Mouse (Mus musculus): ENCODE data around the gene Lcn8. TPM values are rescaled to one million over a fixed set of nuclear protein-coding genes. Genes with fewer than 3 reads are reported as not detected.

Gene Lcn8
- 1 to 10 TPM; 1.2 to 2.5 TPM for total RNA-seq (2021)
- long read RNA-seq, experiment 1, partial matches to known transcripts: 5 of 5 reads
- long read RNA-seq, experiment 1, other reads (novel, unspliced or antisense): 0 of 5 reads
- long read RNA-seq, experiment 2, partial matches to known transcripts: 4 of 4 reads
- long read RNA-seq, experiment 2, other reads (novel, unspliced or antisense): 0 of 4 reads

DNA sequence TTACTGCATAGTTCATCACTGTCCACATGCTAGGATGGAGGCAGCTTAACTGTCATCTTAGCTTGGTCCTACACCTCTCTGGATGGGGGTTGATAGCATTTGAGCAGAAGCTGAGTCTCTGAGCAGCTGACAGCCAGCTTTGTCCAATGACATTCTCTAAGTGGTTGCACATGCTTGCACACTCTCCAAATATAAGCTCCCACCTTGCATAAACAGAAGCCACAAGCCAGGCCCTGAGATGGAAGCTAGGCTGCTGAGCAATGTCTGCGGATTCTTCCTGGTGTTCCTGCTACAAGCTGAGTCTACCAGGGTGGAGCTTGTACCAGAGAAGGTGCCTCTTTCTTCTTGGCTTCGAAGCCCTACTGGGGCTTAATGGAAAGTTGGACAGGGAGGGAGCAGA is at the start of gene Lcn8:
Gene Lcn8, plus strand, starts transcription at position 219 of the 400 bp plus-strand sequence.
- no peak for DNase-seq (ENCODE audit: low spot score in 2 of 2)

DNA sequence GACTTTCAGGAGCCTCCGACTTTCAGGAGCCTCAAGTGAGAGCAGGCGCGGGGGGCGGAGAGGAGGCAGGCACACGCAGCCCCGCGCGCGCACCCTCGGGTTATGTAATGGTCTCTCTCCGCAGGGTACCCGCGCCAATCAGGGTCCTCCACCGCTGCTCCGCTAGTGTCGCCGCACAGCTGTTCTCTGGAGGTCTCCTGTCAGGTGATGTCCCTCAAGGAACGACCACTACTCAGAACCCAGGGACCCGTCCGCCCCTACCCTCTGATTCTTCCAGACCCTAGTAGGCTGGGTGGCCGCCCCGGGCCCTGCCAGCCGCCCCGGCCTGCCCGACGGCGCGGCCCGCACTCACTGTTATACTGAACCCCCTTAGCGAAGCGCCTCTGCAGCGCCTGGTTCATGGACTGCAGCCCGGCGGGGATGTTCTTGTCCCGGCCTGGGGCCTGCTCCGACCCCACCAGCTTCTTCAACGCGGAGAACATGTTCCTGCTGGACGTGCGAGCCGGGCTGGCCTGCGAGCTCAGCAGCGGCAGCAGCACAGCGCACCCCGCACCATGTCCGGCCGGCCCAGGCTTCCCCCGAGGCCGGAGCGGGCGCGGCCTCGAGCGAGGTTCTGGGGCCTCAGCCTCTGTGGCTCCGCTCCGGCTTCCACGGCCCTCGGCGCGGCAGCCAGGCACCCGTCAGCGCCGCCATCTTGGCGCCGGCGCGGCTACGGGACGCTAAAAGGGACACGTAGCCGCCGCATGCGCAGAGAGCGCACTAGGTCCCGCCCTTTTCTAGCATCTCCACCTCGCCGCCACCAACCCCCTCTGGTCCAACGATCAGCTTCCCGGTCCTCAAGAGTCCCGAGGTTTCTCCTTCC is 44.9 kb upstream of the Lcn8 start, which contains the start of gene Rabl6:
Gene Rabl6, minus strand, starts transcription at position 761 of the 862 bp plus-strand sequence.
- DNase-seq (ENCODE audit: low spot score in 2 of 2): peak; percentile 81 to 89

DNA sequence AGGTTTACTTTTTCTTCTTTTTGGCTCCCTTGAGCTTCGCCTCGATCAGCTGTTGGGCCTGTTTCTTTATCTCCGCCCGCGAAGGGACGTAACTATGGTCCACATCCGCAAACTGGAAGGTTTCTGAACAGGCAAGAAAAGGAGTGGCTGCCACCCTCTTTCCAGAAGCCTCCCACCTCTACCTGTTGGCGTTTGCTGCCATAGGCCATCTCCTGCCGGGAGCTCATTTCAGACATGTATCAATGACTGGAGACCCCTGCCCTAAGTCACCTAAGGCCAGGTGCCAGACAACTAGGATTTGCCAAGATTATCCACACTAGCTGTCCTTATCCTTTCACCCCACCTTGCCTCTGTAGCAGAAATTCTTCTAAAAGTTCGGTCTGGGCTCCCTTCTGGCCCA is 44.2 kb upstream of the Lcn8 start:
- DNase-seq (ENCODE audit: low spot score in 2 of 2): no peak

DNA sequence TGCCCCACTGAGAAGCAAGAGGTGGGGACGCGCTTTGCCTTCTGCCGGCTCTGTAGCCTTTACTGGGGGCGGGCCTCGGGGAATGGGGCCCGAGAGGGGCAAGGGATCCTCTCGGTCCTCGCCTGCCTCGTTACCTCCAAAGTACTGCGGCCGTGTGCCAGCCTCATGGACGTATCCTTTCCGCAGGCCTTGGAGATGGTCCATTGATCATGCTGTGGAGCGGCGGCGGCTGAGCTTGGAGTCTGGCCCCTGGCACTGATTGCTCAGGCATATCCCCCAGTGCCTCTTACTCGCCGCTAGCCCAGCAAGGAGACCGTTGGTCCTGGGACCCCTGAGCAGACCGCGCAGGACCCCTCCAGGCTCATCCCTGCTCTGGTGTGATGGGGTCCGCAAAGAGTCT is 36.5 kb upstream of the Lcn8 start:
- DNase-seq (ENCODE audit: low spot score in 2 of 2): no peak

DNA sequence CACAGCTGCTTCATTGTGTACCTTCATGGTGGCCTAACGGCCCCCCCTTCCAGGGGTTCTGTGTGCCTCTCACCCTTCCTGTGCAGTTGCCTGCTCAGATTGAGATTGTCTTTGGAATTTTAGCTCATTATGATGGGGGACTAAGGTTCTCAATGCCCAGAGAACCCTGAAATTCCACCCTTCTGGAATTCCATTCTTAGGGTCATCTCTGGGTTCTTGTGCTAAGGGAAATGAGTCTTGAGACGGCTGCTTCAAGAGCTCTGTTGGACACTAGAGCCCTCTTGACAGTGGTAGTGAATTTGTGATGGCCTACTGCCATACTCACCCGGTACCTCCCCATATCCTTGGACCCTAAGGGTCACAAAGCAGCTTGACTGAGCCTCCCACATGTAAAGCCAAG is 35.3 kb upstream of the Lcn8 start, which contains the start of gene Ccdc183:
Gene Ccdc183, minus strand, starts transcription at position 101 of the 400 bp plus-strand sequence.
- DNase-seq (ENCODE audit: low spot score in 2 of 2): no peak

DNA sequence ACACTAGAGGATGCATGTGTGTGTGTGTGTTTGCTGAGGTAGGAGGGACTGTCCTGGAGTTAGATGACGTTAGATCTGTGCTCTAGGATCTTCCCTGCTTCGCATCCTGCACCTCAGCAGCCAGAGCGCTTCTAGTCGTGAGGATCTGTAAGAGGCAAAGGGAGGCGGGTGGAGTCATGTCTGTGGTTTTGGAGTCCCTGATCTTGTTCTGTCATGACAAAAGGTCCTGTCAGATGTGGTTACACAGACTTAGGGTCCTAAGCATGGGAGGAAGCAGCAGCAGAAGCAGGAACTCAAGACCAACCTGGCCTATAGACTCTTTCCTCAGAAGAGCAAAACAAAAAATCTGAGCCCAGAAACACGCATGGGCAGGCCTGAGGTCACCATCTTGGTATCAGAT is 32.5 kb upstream of the Lcn8 start:
- no peak for DNase-seq (ENCODE audit: low spot score in 2 of 2)

DNA sequence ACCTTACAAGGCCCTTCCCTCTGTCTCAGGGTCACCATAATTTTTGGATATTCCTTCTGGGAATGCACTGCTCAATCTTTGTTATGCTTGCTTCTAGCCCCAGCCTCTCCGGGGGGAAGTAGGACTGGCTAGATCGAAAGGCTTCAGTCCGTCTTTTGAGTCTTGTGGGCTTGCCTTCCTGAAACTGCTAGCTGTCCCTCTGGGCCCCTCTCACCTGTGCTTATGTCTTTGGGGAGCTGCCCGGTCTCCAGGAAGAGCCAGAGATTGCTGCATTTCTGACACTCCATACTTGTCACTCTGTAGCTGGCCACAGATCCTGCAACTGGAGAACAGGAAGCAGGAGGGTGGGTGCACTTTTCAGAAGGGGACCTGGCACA is 32.1 kb upstream of the Lcn8 start:
- no peak for DNase-seq (ENCODE audit: low spot score in 2 of 2)

DNA sequence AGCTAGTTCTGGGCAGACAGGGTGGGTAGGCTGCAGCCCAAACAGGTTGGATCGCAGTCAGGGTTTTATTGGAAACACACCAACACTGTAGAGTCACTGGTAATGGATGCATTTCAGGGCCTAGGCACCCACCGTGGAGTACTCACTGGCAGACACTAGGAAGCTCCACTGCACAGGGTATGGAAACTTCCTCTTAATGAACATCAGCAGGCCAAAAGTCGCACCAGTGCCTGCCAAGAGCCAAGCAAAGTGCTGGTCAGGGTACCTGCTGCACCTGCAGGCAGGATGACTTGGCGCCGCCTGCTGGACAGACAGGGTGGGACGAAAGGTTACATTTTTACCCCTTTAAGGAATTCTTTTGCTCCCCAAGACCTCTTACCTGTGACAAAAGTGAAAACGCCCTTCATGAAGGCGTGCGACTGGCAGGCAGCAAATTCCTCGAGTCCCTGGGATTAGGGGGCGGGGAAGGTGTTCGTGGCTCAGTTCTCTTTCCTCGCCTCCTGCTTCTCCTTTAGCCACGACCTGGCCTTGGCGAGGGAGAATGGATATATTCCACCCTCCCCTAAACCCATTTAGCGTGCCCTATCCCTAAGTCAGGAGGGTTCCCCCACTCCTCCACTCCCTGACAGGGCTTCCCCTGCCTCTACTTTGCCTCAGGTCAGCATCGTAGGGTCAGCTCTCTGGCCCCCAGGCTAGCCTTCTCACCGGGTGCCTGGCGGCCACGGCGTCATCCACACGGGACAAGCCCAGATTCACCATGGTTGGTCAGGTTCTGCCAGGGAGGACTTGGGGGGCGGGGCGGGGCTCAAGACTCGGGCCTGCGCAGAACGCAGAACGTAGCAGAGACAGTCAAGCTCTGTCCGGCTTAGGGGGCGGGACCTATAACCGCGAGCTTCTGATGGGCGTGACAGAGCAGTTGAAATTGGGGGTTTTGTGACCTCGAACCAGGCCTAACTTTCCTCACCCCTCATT is 31.4 kb upstream of the Lcn8 start, which contains the start of gene Tmem141:
Gene Tmem141, minus strand, starts transcription at position 777 of the 972 bp plus-strand sequence.
- peak; percentile 67 to 83 for DNase-seq (ENCODE audit: low spot score in 2 of 2)

DNA sequence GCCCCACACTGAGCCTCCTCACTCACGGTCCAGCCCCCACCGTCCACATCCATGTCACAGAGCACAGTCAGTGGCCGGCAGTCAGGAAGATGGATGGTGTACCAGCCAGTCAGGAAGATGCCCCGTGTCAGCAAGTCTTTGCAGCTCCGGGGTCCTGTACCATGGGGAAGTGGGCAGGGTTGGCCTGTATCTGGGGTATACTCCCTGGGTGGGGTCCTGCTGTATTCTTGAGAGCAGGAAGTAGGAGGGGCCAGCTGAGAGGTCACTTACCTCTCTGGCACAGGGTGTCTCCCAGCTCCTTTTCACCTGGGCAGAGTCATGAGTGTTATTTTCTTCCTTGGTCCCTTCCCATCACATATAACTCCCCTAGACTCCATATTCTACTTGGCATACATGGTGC is 26.9 kb upstream of the Lcn8 start:
- DNase-seq (ENCODE audit: low spot score in 2 of 2): no peak

DNA sequence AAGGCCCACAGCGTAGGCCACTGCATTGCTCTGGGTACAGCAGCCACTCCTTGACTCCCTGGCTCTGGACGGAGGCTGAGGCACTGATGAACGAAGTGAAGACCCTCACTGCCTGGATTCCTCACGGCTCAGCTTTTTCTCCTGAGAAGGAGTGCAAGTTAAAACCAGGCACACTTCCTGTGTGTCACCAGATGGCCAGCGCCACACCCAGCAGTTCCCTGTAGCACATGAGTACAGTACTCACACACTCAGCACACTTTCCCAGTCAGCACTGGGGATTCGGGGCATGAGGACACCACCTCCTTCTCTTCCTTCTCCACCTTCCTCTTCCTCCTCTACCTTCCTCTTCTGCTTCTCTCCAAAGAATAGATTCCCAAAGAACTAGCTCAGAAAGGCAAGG is 25.1 kb upstream of the Lcn8 start, which contains the start of gene Fcna:
Gene Fcna, minus strand, starts transcription at position 220 of the 400 bp plus-strand sequence.
- DNase-seq (ENCODE audit: low spot score in 2 of 2): no peak

DNA sequence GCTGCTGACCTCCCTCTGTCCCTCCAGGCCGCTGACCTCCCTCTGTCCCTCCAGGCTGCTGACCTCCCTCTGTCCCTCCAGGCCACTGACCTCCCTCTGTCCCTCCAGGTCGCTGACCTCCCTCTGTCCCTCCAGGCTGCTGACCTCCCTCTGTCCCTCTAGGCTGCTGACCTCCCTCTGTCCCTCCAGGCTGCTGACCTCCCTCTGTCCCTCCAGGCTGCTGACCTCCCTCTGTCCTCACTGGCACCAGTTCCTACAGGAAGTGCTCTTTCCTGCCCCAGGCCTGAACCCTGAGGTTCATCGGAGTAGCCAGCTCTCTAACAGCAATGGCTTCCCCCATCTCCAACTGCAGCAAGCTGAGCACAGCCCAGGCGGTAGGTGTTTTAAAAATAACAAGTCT is 24.2 kb upstream of the Lcn8 start:
- DNase-seq (ENCODE audit: low spot score in 2 of 2): no peak

DNA sequence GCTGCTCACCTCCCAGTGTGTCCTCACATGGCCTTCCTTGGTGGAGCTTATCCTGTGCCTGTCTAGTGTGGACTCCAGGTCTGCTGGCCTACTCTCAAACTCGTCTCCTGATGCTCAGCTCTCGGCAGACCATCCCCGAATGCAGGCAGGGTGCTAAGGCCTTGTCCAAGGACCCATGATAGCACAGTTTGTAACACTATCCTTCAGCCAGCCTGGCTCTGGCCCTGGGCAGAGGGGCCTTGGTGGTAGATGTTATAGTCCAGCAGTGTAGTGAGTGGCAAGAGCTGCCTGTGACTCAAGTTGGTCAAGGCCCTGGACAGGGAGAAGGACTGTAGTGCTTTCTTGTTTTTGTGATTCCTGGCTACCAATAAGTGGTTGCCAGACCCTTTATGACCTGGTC is 19.3 kb upstream of the Lcn8 start:
- no peak for DNase-seq (ENCODE audit: low spot score in 2 of 2)

DNA sequence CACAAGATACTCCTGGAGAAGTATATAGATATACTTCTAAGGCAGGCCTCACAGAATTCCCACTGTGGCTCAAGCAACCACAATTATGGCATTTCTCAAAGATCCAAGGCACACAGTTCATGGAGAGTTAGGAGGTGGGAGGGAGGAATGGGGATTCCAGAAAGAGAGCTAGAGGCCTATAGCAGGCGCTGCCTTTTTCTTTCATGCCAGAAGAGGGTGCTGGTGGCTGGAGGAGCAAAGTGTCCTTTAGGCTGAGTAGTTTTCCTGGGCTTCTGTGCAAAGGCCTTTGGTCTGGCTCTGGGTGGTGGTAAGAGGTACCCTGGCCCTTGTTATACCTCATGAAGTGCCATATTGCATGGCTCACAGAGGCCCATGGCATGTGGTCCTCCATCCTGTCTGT is 18.9 kb upstream of the Lcn8 start:
- no peak for DNase-seq (ENCODE audit: low spot score in 2 of 2)

DNA sequence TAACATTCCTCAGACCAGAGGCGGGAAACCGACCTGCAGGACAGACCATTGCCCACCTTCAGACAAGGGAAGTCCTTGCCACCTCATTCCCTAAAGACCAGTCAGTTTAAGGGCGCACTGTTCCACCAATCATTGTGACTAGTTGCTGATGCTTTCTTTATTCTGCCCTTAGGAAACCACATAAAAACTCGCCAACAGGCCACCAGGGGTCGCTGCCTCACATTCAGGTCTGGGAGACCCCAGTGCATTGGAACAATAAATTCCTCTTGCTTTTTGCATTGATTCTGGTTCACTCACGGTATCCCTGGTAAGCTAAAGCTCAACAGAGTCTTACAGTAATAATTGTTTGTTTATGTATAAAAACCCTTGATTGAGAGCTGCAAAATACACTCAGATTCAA is 13.0 kb upstream of the Lcn8 start:
- peak in 1 of 2 experiments; percentile 43 for DNase-seq (ENCODE audit: low spot score in 2 of 2)

DNA sequence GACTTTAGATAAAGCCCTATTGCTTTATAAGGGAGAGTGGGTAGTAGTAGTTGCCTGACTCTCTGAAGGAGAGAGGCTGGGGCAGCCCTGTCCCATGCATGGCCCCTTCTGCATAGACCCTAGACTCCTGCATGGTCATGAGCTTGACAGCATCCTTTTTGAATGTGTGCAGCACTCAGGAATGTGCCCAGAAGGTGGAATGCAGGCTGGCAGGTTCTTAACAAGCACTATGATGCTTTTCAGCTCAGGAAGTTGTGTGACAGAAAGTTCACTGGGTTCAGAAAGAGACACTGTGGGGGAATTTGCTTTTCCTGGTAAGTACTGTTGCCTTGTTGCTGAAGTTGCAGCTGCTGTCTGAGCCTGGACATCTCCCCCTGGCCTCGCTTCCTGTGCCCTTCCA is 1.6 kb downstream of the Lcn8 start:
- no peak for DNase-seq (ENCODE audit: low spot score in 2 of 2)

DNA sequence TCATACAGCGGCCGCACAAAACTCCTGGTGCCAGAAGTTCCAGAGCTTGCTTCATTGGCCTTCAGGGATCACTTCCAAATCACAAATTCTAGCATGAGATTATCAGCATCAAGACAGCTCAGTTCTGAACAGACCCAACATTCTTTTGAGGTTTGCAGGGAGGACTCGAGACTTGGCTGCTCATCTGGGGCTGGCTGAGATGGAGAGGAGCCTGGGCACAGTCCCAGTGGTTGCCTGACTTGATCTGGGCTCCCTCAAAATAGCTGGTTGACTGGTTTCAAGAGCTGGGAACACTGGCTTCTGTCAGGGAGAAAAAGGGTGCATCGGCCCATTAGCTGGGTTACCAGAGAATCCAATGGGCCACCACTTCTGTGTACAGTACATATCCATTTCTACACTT is 3.8 kb downstream of the Lcn8 start:
- DNase-seq (ENCODE audit: low spot score in 2 of 2): no peak

DNA sequence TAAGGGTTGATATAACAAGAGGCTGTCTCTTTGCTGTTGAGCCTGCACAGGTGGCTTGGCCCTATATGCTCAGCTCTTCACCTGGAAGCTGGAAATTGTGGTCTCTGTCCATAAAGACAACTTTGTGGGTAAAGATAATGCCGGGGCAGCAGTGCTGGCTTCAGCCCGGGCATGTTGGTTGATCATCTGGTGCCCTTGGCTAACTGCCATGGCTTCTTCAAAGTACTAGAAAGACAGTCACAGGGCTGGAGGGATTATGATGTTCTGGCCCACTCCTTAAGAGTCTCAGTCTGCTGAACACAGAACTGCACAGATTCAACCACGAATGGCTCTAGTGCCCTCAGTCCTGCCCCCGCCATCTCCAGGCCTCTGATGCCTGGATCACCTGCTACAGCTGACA is 4.3 kb downstream of the Lcn8 start:
- no peak for DNase-seq (ENCODE audit: low spot score in 2 of 2)

DNA sequence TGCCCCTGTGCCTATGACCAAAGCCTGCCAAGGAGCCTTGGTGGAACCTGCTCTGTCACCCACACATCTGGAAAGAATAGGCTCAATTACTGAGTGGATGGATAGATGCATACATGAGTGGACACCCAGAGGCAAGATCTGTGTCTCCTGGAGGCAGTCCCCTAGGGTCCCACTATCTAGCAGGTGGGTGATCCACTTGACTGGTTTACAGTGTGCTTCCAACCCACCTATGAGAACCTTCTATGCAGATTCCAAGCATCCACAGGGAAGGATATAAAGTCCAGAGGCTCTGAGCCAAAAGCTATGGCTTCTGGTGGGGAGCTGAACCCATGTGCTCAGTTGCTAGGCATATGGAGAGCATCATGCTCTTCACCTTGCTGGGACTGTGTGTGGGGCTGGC is 4.7 kb downstream of the Lcn8 start, which contains the start of gene Lcn5:
Gene Lcn5, plus strand, starts transcription at position 301 of the 400 bp plus-strand sequence.
- no peak for DNase-seq (ENCODE audit: low spot score in 2 of 2)

DNA sequence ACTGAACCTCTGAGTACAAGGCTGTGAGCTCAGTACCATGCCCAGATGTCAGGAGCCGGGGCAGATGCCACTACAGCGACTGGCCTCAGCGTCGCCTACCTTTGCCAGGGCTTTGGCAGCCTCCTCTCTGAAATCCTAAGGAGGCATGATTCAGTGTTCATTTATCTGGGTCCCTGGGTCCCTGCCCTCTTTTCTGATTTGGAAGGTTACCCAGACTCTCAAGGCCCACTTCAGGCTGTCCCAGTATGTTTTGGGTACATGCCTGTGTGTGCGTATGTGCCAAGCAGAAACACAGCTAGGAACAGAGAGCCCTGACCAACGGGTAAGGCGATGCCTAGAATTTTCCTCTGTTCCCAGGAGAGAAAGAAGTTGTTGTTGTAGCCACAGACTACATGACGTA is 7.4 kb downstream of the Lcn8 start:
- DNase-seq (ENCODE audit: low spot score in 2 of 2): no peak

DNA sequence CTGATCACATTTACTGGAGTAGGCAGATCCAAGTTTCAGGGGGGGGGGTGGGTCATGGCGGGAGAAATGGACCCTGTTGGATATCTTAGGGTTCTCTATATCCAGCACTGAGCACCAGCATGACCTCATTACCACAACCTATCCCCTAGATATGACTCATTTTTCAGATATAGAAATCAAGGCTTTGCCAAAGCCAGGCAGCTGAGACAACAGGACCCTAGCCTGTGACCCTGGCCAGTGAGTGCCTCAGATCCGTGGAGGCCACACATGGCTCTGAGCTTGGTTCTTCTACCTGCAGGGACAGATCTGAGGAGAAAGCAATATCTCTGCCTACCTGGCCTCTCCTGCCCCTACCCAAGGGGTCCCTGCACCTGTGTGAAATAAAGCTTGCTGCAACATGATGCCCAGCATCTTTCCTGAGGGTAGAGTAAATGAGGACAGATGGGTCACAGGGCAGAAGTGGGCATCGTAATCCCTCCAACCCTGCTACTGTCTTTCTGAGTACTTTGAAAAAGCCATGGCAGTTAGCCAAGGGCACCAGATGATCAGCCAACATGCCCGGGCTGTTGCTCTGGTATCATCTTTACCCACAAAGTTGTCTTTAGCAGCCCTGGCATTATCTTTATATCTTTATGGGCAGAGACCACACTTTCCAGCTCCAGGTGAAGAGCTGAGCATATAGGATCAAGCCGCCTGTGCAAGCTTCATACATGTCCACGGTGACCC is 8.5 kb downstream of the Lcn8 start:
- no peak for DNase-seq (ENCODE audit: low spot score in 2 of 2)

DNA sequence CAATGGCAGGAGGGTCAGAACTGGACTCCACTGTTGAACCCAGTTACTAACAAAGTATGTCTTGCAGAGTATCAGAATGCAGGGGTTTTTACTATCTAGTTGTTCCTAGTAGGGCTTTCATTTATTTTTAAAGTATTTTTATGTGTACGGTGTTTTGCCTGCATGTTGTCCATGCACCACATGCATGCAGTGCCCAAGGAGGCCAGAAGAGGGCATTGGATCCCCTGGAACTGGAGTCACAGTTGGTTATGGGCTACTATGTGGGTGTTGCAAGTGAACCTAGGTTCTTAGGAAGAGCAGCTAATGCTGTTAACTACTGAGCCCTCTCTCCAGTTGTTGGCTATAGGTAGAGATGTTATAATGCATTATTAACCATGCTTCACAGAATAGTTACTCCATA is 10.6 kb downstream of the Lcn8 start:
- peak in 1 of 2 experiments; percentile 38 for DNase-seq (ENCODE audit: low spot score in 2 of 2)

All from gastrocnemius, postnatal 4 days (tissue).